Mouse (Mus musculus) NIH3T3 (cell line): Measurements from ENCODE around the gene Gadd45gip1.

Experiments used
- DNase-seq: peaks from one replicate; pipeline ENCODE4 v3.0.0-alpha.2; 2012; ENCODE audit warnings: low read depth

Gene Gadd45gip1

DNA sequence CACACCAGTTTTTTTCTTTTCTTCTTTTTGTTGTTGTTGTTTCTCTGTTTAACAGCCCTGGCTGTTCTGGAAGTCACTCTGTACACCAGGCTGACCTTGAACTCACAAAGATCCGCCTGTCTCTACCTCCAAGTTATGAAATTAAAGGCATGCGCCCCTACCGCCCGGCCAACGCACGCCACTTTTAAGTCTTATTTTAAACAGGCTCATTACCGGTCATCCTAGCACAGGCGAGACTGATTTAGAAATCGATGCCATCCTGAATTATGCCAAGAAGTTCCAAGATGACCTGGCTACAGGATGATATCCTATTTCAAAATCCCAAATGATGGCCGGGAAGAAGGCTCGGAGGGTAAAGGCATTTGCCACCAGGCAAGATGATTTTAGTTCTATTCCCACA lies at the start of gene Gadd45gip1:
Gene Gadd45gip1 (plus strand): TSS at position 33 of the 400 bp plus-strand sequence.
- DNase-seq: peak; percentile 81

- no peak for DNase-seq
These were observed 49.4 kb upstream of the Gadd45gip1 start for GRCm38 (mm10) chr8:84781686-84782505.

GRCm38 (mm10) chr8:84782680-84783079 lies 48.6 kb upstream of the Gadd45gip1 start:
- DNase-seq: no peak

DNA sequence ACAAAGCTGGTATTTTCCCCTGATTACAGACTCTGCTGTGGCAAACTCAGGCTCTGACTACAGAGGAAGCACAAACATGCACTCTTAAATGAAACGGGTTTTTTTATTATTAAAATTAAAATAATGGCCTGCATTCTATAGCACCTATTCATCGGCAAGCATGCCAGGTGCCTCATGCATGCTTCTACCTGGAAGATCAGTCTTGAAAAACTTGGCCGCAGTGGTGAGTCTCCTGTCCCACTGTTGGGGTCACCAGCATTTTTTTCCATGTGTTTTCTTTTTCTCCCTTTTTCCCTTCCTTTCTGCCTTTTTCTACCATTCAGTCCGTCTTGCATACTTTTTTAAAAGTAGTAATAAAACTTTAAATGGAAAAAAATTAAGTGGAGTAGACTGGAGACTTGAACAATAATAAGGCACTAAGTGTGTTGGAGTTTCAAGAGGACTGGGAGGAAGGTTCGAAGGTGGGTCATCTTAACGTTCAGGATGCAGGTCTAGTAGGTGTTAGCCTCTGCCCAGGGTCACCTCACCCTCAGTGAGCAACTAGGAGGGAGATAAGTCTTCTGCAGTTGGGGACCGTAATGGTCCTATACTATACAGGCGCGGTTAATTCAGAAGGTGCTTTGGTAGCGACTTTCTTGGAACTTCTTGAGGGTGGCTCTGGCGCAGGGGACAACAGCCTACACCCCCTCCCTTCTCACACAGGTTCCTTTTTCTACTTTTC lies 48.0 kb upstream of the Gadd45gip1 start:
- no peak for DNase-seq

GRCm38 (mm10) chr8:84783919-84784581 lies 47.3 kb upstream of the Gadd45gip1 start:
- DNase-seq: peak; percentile 52

DNA sequence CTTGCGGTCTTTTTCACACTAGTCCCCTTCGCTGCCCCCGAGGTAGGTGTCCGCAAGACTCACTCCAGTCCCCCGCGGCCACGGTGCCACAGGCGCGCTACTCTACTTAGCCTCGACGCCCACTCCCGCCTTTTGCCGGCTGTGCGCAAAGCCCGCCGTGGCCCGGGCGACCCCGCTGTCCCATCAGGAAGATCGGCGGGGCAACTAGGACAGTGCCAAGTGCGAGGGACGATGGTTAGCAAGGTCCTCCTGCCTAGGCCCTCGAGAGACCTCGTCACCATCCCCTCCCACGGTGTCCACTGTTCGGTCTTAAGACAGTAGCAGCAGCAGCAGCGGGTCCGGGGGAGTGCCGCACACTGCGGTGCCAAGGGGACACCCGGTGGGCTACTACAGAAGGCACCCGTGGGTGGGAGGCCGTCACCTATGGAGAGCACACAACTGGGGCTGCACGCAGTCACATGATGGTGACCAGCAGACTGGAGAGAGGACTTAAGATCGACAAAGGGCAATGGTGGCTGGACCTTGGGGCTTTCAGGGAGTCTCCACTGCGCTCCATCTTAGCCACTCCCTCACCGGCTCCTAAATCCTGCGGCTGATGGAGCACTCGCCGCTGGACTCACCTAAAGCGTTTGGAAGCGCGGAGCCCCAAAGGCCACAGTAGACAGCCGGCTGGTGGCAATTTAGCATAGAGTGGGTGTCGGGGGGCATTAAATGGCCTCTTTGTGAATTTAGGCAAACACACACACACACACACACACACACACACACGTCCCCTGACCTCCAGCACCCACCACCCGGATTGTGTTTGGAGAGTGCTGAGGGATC lies 46.4 kb upstream of the Gadd45gip1 start:
- no peak for DNase-seq

- DNase-seq: no peak
These were observed 45.9 kb upstream of the Gadd45gip1 start for GRCm38 (mm10) chr8:84785506-84785755.

- DNase-seq: peak; percentile 79
These were observed 45.3 kb upstream of the Gadd45gip1 start for GRCm38 (mm10) chr8:84785756-84786677.

DNA sequence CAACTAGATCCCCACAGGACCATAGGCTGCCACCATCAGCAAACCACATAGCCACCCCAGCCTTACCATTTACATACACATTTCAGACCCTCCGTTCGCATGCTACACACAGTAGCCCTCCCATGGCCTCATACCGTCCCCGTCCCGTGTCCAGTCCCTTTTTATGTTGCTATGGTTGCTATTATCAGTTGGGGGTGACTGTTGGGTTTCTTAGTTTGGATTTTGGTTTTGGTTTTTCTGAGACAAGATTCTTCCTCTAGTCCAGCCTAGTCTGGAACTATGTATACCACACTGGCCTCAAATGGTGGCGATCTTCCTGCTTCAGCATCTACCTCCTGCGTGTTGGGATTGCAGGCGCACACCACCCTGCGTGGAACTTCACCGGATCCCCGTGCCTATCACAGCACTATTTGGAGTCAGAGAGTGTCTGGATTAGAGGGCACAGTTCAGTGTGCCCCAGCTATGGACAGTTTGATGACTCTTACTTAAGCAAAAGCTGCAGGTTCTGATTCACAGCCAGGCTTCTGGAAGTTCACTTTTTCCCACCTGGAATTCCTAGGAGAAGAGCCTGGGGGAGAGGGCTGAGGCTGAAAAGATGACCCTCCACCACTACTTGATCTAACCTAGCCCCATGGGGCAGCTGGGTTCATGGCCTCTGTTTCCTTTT lies 44.4 kb upstream of the Gadd45gip1 start:
- no peak for DNase-seq

DNA sequence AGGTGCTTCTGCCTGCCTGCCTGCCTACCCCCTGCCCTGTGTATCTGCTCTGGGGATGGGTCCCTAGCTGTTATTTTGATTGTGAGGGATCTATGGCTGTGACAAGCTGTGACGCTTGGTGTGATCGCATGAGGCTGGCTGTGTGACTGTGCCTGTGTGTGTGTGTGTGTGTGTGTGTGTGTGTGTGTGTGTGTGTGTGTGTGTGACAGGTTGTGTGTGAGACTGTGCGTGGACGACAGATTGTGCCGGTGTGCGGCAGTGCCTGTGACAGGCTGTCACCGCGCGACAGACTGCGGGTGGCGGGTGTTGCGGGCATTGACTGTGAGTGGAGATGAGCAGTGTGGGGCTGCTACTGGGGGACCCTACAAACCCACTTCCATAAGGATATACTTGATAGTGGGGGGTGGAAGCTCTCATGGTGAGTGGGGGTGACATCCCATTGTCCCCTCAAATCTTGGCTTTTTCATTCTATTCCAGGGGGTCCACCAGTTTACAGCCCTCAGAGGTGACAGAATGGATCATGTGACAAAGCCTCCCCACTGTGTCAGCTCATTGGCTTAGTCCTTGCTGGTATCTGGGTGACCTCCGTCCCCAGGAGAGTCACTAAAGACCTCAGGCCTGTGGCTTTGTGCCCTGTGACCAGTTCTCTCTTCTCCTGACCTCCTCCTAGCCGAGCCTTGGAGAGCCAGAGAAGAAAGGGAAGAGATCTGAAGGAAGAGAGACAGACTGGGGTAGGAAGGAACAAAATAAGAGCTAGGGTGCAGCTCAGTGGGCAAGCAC lies 43.6 kb upstream of the Gadd45gip1 start:
- DNase-seq: no peak

GRCm38 (mm10) chr8:84788896-84789295 lies 42.4 kb upstream of the Gadd45gip1 start:
- DNase-seq: peak; percentile 70

- no peak for DNase-seq
These were observed 42.0 kb upstream of the Gadd45gip1 start for GRCm38 (mm10) chr8:84789345-84789744.

DNA sequence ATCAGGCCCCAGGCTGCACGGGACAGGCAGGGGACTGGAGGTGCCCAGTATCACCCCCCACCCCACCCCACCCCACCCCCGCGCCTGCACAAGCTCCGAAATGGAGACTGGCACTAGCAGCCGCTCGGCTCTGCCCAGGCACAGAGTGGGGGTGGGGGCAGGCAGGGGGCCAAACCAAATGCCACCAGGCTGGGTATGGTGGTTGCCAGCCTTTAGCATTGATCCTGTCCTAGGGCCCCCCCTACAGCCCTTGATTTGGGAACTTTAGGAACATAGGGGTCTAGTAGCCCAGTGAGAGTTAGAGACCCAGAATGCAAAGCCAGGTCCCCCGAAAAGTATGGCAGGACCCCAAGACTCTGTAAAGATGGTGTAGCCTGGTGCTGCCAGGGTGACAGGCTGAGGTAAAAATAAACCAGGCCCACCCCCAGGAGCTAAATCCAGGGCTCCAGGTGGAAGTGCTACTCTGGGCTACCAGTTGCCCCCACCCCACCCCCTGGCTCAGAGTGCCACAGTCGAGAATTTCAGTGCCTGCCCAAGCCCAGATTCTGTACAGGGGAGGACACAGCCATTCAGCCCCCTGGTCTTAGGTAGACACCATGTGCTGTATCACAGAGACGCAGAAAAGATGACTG lies 41.4 kb upstream of the Gadd45gip1 start:
- no peak for DNase-seq

DNA sequence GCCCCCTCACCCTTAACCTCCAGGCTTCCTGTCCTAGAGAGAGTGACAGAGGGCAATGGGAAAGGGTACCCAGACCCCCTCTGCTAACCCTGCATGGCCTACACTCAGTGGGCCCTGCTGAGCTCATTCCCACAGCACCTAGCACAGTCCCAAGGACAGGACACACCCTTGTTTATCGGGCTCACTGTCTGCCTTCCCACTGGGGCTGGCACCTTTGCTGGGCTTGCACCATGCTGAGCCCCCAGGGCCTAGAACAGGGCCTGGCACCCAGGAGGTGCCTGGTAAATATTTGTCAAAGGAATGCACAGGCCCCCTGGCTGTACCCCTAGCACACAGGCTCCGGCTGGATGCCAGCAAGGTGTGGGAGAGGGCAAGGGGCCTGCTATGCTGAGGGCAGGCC lies 40.8 kb upstream of the Gadd45gip1 start:
- DNase-seq: no peak

- no peak for DNase-seq
These were observed 38.8 kb upstream of the Gadd45gip1 start for GRCm38 (mm10) chr8:84792429-84792947.

- no peak for DNase-seq
These were observed 38.2 kb upstream of the Gadd45gip1 start for GRCm38 (mm10) chr8:84793134-84793533.

DNA sequence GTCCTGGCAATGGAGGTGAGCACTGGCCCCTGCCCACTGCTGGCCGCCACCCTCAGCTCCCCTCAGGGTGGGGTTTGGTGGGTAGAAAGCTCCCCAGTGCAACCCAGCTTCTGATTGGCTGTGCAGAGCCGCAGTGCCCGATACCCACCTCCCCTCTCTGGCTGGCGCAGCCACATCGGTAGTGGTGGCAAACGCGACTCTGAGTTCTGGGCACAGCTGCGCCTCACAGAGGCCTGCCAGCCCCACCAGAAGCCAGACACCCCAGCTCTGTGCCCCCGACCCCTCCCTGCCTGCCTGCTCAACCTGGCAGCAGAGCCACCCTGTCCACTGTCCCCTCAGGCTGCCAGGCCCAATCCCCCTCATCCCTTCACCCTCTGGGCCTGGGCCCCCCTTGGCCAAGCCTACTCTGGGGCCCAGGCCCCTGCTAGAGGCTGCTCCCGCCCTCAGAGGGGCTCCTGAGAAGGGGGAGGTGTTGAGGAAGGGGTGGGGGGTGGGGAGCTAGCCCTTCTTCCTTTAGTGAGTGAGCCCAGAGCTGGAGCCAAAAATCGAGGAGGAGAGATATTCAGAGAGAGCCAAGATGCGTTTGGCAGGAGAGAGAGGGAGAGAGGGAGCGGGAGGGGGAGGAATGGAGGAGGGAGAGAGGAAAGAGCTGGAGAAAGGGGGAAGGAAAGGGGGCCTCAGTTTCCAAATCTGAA lies 37.4 kb upstream of the Gadd45gip1 start:
- peak; percentile 79 for DNase-seq

DNA sequence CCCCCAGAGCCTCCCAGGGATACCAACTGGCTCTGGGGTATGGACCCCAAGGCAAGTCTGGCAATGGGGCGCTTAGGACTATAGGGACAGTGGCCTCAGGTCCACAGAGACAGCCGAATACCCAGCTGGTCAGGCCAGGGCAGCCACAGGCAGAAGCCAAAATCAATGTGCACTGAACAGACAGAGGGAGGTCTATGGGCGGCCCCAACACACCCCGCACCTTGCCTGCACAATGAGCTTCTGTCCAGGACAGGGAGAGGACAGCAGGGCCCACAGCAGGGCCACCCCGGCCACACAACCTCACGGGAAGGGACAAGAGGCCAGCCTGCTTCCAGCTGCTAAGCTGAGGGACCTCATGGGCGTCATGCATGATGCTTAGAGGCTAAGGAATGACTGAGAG lies 36.8 kb upstream of the Gadd45gip1 start:
- DNase-seq: no peak
